Mouse (Mus musculus): ENCODE data around the gene Tpo. TPM values are rescaled to one million over a fixed set of nuclear protein-coding genes. Genes with fewer than 3 reads are reported as not detected.

Tpo gene
- polyA plus RNA-seq, 1 experiment from 2014 or later, result 0.07 TPM

- ATAC-seq, result no peak
- 88% methylated on average over 2 of the region's 2 CpGs for WGBS
- no peak overlapping the region for H3K4me2 ChIP-seq (replicated peaks)
- H3K36me3 ChIP-seq, result no peaks in the 10 kb centered on the region
- no peak overlapping the region for H3K4me3 ChIP-seq (replicated peaks)
- H3K27ac ChIP-seq, result no peak overlapping the region
- no peaks in the 10 kb centered on the region for H3K27me3 ChIP-seq
- no peak overlapping the region for H3K9ac ChIP-seq (replicated peaks)
- H3K4me1 ChIP-seq (replicated peaks), result no peaks in the 10 kb centered on the region
- H3K9me3 ChIP-seq, result no peaks in the 10 kb centered on the region
Measured at GRCm38 (mm10) chr12:30067806-30068205, 64.6 kb downstream of the Tpo start.

- Histone ChIP-seq H3K9ac (replicated peaks) (no peak overlapping the region), H3K4me1 (replicated peaks) (no peaks in the 10 kb centered on the region), H3K36me3 (no peaks in the 10 kb centered on the region), H3K27me3 (no peaks in the 10 kb centered on the region), H3K9me3 (no peaks in the 10 kb centered on the region), H3K4me3 (replicated peaks) (no peak overlapping the region), H3K27ac (no peak overlapping the region), H3K4me2 (replicated peaks) (no peak overlapping the region)
- ATAC-seq, result no peak
- WGBS, result 44% methylated on average over 6 of the region's 6 CpGs
Measured at GRCm38 (mm10) chr12:30062118-30062505, 70.3 kb downstream of the Tpo start.

GRCm38 (mm10) chr12:30061503-30062117 lies 70.8 kb downstream of the Tpo start:
- no peak overlapping the region for H3K4me2 ChIP-seq (replicated peaks)
- 24% methylated on average over 1 of the region's 1 CpGs for WGBS
- H3K9me3 ChIP-seq, result no peaks in the 10 kb centered on the region
- H3K4me1 ChIP-seq (replicated peaks), result no peaks in the 10 kb centered on the region
- ATAC-seq, result no peak
- H3K27ac ChIP-seq, result no peak overlapping the region
- no peak overlapping the region for H3K9ac ChIP-seq (replicated peaks)
- no peaks in the 10 kb centered on the region for H3K27me3 ChIP-seq
- H3K4me3 ChIP-seq (replicated peaks), result no peak overlapping the region
- no peaks in the 10 kb centered on the region for H3K36me3 ChIP-seq

GRCm38 (mm10) chr12:30058044-30058443 lies 74.4 kb downstream of the Tpo start:
- Histone ChIP-seq H3K4me3 (replicated peaks) (no peak overlapping the region), H3K9me3 (no peaks in the 10 kb centered on the region), H3K4me1 (replicated peaks) (no peaks in the 10 kb centered on the region), H3K27ac (no peak overlapping the region), H3K36me3 (no peaks in the 10 kb centered on the region), H3K27me3 (no peaks in the 10 kb centered on the region), H3K4me2 (replicated peaks) (no peak overlapping the region), H3K9ac (replicated peaks) (no peak overlapping the region)
- 82% methylated on average over 6 of the region's 6 CpGs for WGBS
- ATAC-seq, result no peak

DNA sequence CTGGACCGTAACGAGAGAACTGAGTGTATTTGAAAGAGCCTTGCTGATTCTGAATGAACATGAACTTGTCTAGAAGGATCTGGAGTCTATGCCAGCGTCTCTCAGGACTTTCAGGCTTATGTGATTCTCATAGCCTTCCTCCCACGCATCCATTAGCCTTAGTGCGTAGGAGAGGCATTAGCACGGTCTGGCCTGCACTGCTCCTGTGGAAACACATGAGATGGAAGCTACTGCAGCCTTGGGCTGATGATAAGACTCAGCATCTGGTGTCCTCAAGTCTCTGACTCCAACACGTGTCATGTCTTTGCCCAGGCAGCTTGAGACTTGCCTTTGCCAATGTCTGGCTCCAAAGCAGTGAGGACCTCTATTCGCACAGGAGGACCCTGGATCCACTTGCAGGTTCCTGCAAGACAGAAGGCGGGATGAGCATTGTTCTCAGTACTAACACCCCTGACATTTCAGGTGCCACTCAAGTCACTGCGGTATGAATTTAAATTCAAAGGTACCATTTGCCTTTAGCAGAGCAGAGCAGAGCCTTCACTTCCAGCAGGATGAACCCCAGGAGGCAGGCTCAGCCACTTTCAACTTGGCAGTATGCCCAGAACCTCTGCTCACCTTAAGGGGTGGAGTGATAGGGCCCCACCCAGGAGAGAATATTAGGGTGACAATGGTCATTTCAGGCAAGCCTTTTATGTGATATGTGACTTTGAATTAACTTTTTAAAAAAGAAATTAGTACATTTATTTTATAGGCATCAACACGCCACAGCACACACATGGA lies 77.5 kb downstream of the Tpo start:
- Histone ChIP-seq H3K9ac (replicated peaks) (no peak overlapping the region), H3K4me3 (replicated peaks) (no peak overlapping the region), H3K4me1 (replicated peaks) (no peaks in the 10 kb centered on the region), H3K27me3 (no peaks in the 10 kb centered on the region), H3K36me3 (no peaks in the 10 kb centered on the region), H3K9me3 (no peaks in the 10 kb centered on the region), H3K27ac (no peak overlapping the region), H3K4me2 (replicated peaks) (no peak overlapping the region)
- no peak for ATAC-seq
- 92% methylated on average over 11 of the region's 11 CpGs for WGBS

DNA sequence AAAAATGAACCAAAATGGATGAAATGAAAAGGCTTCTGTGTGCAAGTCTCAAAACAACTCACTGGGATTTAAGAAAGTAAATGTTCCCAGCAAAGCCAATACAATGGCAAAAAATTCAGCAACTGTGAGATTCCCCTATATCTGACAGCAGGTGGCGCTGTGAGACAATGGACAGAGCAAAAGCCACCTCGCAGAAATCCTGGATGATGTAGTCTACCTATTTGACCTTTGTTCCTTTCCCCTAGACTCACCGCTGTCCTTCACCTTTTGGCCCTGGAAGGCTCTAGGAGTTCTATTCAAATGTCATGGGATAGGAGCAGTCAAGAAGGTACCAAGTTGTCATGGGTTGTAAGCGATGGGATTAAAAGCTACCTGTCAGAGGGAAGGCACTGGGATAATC lies 82.2 kb downstream of the Tpo start:
- Histone ChIP-seq H3K4me2 (replicated peaks) (no peak overlapping the region), H3K27ac (no peak overlapping the region), H3K4me3 (replicated peaks) (no peak overlapping the region), H3K27me3 (no peaks in the 10 kb centered on the region; the same call in 1 of the 2 replicates), H3K4me1 (replicated peaks) (no peaks in the 10 kb centered on the region), H3K9me3 (no peaks in the 10 kb centered on the region), H3K9ac (replicated peaks) (no peak overlapping the region), H3K36me3 (no peaks in the 10 kb centered on the region)
- 17% methylated on average over 4 of the region's 4 CpGs for WGBS
- 0 out of 2 replicates have a peak, but pooled peaks have one; percentile 53 for ATAC-seq

- 84% methylated on average over 9 of the region's 9 CpGs for WGBS
Measured at GRCm38 (mm10) chr12:30049818-30050217, 82.6 kb downstream of the Tpo start.

GRCm38 (mm10) chr12:30048848-30049247 lies 83.6 kb downstream of the Tpo start:
- Histone ChIP-seq H3K36me3 (no peaks in the 10 kb centered on the region), H3K4me2 (replicated peaks) (no peak overlapping the region), H3K27ac (no peak overlapping the region), H3K9me3 (no peaks in the 10 kb centered on the region), H3K27me3 (no peaks in the 10 kb centered on the region; the same call in 1 of the 2 replicates), H3K4me3 (replicated peaks) (no peak overlapping the region), H3K9ac (replicated peaks) (no peak overlapping the region), H3K4me1 (replicated peaks) (no peaks in the 10 kb centered on the region)
- WGBS, result 86% methylated on average over 5 of the region's 6 CpGs
- no peak for ATAC-seq

More at GRCm38 (mm10) chr12:30049818-30050217, 82.6 kb downstream of the Tpo start:
- Histone ChIP-seq H3K4me1 (replicated peaks) (no peaks in the 10 kb centered on the region), H3K27ac (no peak overlapping the region), H3K9me3 (no peaks in the 10 kb centered on the region), H3K27me3 (no peaks in the 10 kb centered on the region; the same call in 1 of the 2 replicates), H3K4me2 (replicated peaks) (no peak overlapping the region), H3K36me3 (no peaks in the 10 kb centered on the region), H3K9ac (replicated peaks) (no peak overlapping the region), H3K4me3 (replicated peaks) (no peak overlapping the region)
- no peak for ATAC-seq

DNA sequence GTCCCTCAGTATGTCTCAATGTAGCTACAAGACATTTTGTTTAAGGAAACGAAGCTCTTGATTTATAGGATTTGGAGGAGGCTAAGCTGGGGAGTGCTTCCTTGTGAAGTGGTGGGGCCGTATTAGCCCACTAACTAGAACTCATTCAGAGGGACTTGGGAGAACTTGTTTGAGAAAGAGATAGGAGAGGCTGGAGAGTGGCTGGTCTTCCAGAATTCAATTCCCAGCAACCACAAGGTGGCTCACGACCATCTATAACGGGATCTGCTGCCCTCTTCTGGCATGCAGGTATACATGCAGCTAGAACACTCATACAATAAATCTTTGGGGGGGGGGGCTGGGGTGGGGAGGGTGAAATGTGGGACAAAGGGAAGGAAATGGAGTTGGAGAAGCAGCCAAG lies 92.3 kb downstream of the Tpo start:
- Histone ChIP-seq H3K27me3 (no peaks in the 10 kb centered on the region), H3K9me3 (no peaks in the 10 kb centered on the region), H3K4me2 (replicated peaks) (no peak overlapping the region), H3K4me1 (replicated peaks) (peaks cover 21% of the 10 kb centered on the region), H3K27ac (no peak overlapping the region), H3K36me3 (no peaks in the 10 kb centered on the region), H3K4me3 (replicated peaks) (no peak overlapping the region), H3K9ac (replicated peaks) (no peak overlapping the region)
- no peak for ATAC-seq
- 27% methylated on average over 4 of the region's 4 CpGs for WGBS

DNA sequence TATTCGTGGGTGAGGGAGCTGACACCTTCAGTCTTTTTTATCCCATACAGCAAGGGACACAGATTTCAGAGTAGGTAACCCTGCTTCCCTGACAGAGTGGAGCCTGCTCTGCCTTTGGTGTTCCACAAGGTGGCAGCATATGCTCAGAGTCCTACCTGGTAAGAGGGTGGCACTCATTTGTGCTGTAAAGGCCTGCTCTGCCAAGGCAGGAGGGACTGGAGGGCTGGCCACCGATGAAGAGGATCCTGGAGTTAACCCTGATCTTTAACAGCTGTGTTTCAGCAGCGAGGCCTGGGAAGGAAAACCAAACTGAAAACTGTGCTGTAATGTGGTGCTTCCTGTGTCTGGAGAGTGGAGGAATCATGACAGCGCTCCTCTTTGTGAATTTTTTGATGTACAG lies 92.9 kb downstream of the Tpo start:
- H3K4me2 ChIP-seq (replicated peaks), result no peak overlapping the region
- H3K4me3 ChIP-seq (replicated peaks), result no peak overlapping the region
- H3K27me3 ChIP-seq, result no peaks in the 10 kb centered on the region
- 51% methylated on average over 4 of the region's 4 CpGs for WGBS
- H3K9me3 ChIP-seq, result no peaks in the 10 kb centered on the region
- no peaks in the 10 kb centered on the region for H3K36me3 ChIP-seq
- ATAC-seq, result peak; percentile 67
- H3K9ac ChIP-seq (replicated peaks), result no peak overlapping the region
- no peak overlapping the region for H3K27ac ChIP-seq
- peaks cover 21% of the 10 kb centered on the region for H3K4me1 ChIP-seq (replicated peaks)

DNA sequence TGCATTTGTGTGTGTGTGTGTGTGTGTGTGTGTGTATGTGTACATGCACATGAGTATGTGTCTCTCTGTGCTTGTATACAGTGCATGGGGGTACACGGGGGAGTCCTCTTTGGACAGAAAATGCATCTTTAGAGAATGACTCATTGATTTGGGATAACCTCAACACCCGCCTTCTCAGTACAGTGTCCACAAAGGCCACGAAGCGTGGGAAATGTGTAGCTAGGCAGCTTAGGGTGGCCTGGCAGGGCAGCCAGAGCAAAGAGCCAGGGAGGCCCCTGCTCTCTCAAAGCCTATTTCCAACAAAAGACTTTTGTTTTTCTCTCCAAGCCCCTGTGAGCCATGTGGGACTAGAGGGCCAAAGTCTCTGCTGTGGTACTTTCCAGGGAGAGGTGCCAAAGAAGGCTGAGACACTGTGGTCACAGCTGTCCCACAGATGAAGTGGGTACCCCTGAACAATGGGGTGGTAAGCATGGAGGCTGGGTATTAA lies 95.8 kb downstream of the Tpo start:
- ATAC-seq, result peak; percentile 77
- no peaks in the 10 kb centered on the region for H3K9me3 ChIP-seq
- H3K36me3 ChIP-seq, result no peaks in the 10 kb centered on the region
- no peak overlapping the region for H3K9ac ChIP-seq (replicated peaks)
- H3K4me1 ChIP-seq (replicated peaks), result peaks cover 21% of the 10 kb centered on the region
- H3K4me3 ChIP-seq (replicated peaks), result no peak overlapping the region
- H3K27me3 ChIP-seq, result no peaks in the 10 kb centered on the region
- WGBS, result 19% methylated on average over 4 of the region's 4 CpGs
- no peak overlapping the region for H3K4me2 ChIP-seq (replicated peaks)
- H3K27ac ChIP-seq, result peak overlapping the region; percentile 42

DNA sequence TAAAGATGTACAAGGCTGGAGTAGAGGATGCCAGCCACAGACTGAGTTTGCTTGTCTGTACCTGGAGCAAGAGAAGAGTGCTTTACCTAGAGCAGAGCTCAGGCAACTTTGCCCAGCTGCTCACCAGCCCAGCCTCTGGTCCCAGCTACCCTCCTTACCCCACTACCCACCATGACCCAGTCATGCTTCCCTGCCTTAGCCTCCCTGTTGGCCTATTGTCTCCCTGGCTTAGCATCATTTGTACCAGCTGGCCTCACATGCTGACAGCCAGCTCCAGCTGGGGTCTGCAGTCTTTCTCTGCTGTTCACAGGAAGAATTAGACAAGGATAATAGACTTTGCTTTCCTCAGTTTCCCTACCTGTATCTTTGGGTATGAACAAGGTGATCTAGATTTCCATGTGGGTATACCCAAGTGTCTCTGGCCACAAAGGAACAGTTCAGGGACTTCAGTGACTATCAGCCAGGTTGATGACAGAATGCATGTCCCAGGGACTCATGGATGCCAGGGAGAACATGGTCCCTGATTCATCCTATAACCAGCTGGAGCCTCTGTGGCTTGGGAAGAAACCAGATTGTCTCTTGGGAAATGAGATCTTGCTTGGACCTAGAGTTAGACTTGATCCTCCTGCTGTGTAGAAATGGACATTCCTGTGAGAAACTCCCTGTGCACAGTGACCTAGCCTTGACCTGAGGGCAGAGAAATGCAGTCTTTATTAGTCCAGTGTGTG lies 96.4 kb downstream of the Tpo start:
- H3K27me3 ChIP-seq, result no peaks in the 10 kb centered on the region
- H3K9ac ChIP-seq (replicated peaks), result no peak overlapping the region
- peaks cover 21% of the 10 kb centered on the region for H3K4me1 ChIP-seq (replicated peaks)
- no peak overlapping the region for H3K4me2 ChIP-seq (replicated peaks)
- H3K27ac ChIP-seq, result peak overlapping the region; percentile 42
- H3K36me3 ChIP-seq, result no peaks in the 10 kb centered on the region
- ATAC-seq, result no peak
- no peak overlapping the region for H3K4me3 ChIP-seq (replicated peaks)
- H3K9me3 ChIP-seq, result no peaks in the 10 kb centered on the region
